Mouse (Mus musculus): ENCODE measurements around the gene Cyp4f14. TPM values are rescaled to one million over a fixed set of nuclear protein-coding genes. Genes with fewer than 3 reads are reported as not detected.

Gene Cyp4f14
- polyA plus RNA-seq, 1 experiment from 2014 or later, result not detected

DNA sequence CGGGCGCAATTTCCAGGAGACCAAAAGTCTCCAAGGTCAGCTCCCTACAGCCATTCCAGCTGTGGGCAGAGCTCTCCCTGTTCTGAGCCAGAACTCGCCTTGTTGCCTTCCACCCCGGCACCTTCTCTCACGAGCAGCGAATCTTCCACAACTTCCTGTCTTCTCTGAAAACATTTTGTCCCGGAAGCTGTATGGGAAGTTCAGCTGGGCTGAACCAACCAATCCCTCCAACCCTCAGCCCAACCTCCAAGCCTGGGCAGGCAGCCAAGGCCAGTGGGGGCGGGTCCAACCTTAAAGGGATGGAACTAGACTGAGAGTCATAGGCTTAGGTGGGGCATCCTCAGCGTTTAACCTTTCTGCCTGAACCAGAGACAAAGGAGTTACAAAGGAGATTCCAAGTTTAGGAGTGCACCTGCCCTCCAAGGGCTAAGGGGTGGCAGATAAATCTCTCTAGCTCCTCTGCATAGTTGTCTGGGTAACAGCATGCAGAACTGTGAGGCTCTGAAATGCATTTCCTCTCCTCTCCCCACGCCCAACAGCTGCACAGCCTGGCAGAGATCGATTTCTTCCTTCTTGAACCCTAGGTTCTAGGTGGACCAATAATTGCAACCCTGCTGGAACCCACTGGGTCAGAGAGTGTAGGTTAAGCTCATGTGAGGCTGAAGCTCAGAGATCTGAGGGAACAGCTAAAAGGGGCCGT, 30.2 kb upstream of the Cyp4f14 start, which contains the start of gene Cyp4f13:
Gene Cyp4f13, minus strand, starts transcription at position 188 of the 700 bp plus-strand sequence.
- H3K9me3 ChIP-seq (replicated peaks; ENCODE audit: low read length), result no peaks in the 10 kb centered on the region
- WGBS, result 15% methylated on average over 12 of the region's 12 CpGs
- peak within 1 kb of the TSS; percentile 54 for H3K4me3 ChIP-seq (replicated peaks; ENCODE audit: low read depth, low read length)
- H3K36me3 ChIP-seq (ENCODE audit: insufficient read depth, low read length), result no peaks in the 10 kb centered on the region
- DNase-seq (ENCODE audit: low spot score) (peak; percentile 97), ATAC-seq (replicated peaks; ENCODE audit: low FRiP score, low read depth) (peak; percentile 98)
- H3K27ac ChIP-seq, result peak within 1 kb of the TSS; percentile 78
- no peak for TF ChIP-seq CTCF (IDR thresholded peaks at IDR 0.05; ENCODE audit: low read depth)
- H3K9ac ChIP-seq (ENCODE audit: low read depth, low read length), result peak within 1 kb of the TSS; percentile 69
- H3K4me2 ChIP-seq (ENCODE audit: low read length), result peak within 1 kb of the TSS; percentile 83
- no peaks in the 10 kb centered on the region for H3K27me3 ChIP-seq (ENCODE audit: insufficient read depth, low read length)
- H3K4me1 ChIP-seq (replicated peaks; ENCODE audit: insufficient read depth, low read length), result 0 out of 2 replicates have a peak, but pooled peaks cover 8% of the 10 kb centered on the region

DNA sequence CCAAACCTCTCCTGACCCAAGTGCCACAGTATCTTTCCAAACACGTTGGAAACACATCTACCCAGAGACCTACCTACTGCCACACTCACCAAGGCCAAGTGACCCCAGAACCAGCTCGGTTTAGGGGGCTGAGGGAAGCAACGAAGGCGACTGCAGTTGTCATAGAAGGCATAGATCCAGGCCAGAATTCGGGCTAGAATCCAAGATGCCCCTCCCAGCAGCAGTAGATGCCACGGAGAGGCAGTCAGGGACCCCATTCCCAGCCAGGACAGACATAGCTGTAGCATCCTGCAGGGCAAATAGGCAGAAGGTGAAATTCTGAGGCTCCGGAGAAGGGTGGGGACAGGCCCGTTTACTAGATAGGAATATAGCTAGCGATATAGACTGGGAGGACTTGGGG, 29.6 kb upstream of the Cyp4f14 start:
- no peak for TF ChIP-seq CTCF (IDR thresholded peaks at IDR 0.05; ENCODE audit: low read depth)
- Histone ChIP-seq H3K27me3 (ENCODE audit: insufficient read depth, low read length) (no peaks in the 10 kb centered on the region), H3K9ac (ENCODE audit: low read depth, low read length) (peak overlapping the region; percentile 69), H3K4me3 (replicated peaks; ENCODE audit: low read depth, low read length) (peak overlapping the region; percentile 54), H3K4me1 (replicated peaks; ENCODE audit: insufficient read depth, low read length) (0 out of 2 replicates have a peak, but pooled peaks cover 8% of the 10 kb centered on the region), H3K4me2 (ENCODE audit: low read length) (peak overlapping the region; percentile 83), H3K9me3 (replicated peaks; ENCODE audit: low read length) (no peaks in the 10 kb centered on the region), H3K36me3 (ENCODE audit: insufficient read depth, low read length) (no peaks in the 10 kb centered on the region), H3K27ac (peak overlapping the region; percentile 78)
- ATAC-seq (replicated peaks; ENCODE audit: low FRiP score, low read depth), result 0 out of 2 replicates have a peak, but pooled peaks have one; percentile 7
- WGBS, result 51% methylated on average over 9 of the region's 9 CpGs
- DNase-seq (ENCODE audit: low spot score), result no peak

DNA sequence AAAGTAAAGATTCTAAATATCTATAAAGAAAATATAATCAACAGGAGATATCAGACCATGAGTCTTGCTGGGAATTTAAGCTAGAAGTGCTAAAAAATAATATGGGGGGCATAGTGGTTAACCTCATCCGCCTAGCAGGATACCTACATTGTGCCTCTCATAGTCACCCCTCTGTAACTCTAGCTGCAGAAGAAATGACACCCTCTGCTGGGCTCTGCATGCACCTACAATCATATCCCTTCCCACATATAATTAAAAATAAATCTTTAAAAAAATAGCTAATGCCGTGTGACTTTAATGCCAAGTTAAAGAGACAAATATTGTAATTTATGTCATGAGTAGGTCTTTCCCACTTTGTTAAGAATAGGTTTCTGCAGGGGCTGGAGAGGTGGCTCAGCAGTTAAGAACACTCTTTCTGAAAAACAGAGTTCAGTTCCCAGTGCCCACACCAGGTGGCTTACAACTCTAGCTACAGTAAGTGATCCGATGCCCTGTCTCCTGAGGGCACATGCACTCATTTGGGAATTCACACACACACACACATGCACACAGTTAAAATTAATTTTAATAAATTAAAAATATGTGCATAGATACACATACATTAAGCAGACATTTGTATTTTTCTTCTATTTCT, 27.4 kb upstream of the Cyp4f14 start:
- no peaks in the 10 kb centered on the region for H3K9me3 ChIP-seq (replicated peaks; ENCODE audit: low read length)
- ATAC-seq (replicated peaks; ENCODE audit: low FRiP score, low read depth) (no peak), DNase-seq (ENCODE audit: low spot score) (peak; percentile 18)
- 69% methylated on average over 3 of the region's 3 CpGs for WGBS
- no peak overlapping the region for H3K4me2 ChIP-seq (ENCODE audit: low read length)
- H3K27me3 ChIP-seq (ENCODE audit: insufficient read depth, low read length), result no peaks in the 10 kb centered on the region
- H3K4me1 ChIP-seq (replicated peaks; ENCODE audit: insufficient read depth, low read length), result 0 out of 2 replicates have a peak, but pooled peaks cover 8% of the 10 kb centered on the region
- H3K27ac ChIP-seq, result no peak overlapping the region
- H3K4me3 ChIP-seq (replicated peaks; ENCODE audit: low read depth, low read length), result no peak overlapping the region
- no peak overlapping the region for H3K9ac ChIP-seq (ENCODE audit: low read depth, low read length)
- H3K36me3 ChIP-seq (ENCODE audit: insufficient read depth, low read length), result no peaks in the 10 kb centered on the region
- peak; percentile 30; the same call in 1 of the 2 replicates for TF ChIP-seq CTCF (IDR thresholded peaks at IDR 0.05; ENCODE audit: low read depth)

DNA sequence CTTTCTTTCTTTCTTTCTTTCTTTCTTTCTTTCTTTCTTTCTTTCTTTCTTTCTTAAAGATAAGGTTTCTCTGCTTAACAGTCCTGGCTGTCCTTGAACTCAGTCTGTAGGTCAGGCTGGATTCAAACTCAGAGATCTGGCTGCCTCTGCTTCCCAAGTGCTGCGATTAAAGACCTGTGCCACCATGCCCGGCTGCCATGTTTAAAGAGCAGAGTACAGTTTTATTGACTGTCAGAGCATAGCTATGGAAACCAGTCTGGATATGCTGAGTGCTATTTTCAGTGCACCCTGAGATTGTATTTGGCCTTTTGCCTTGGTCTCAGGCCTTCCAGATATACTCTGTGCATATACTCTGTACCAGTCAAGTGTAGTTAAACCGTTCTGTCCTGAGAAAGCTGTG, 26.5 kb upstream of the Cyp4f14 start:
- Histone ChIP-seq H3K4me3 (replicated peaks; ENCODE audit: low read depth, low read length) (no peak overlapping the region), H3K9ac (ENCODE audit: low read depth, low read length) (no peak overlapping the region), H3K27ac (no peak overlapping the region), H3K27me3 (ENCODE audit: insufficient read depth, low read length) (no peaks in the 10 kb centered on the region), H3K36me3 (ENCODE audit: insufficient read depth, low read length) (no peaks in the 10 kb centered on the region), H3K9me3 (replicated peaks; ENCODE audit: low read length) (no peaks in the 10 kb centered on the region), H3K4me2 (ENCODE audit: low read length) (no peak overlapping the region), H3K4me1 (replicated peaks; ENCODE audit: insufficient read depth, low read length) (0 out of 2 replicates have a peak, but pooled peaks cover 8% of the 10 kb centered on the region)
- WGBS, result 93% methylated on average over 3 of the region's 3 CpGs
- TF ChIP-seq CTCF (IDR thresholded peaks at IDR 0.05; ENCODE audit: low read depth), result no peak
- DNase-seq (ENCODE audit: low spot score) (no peak), ATAC-seq (replicated peaks; ENCODE audit: low FRiP score, low read depth) (no peak)

DNA sequence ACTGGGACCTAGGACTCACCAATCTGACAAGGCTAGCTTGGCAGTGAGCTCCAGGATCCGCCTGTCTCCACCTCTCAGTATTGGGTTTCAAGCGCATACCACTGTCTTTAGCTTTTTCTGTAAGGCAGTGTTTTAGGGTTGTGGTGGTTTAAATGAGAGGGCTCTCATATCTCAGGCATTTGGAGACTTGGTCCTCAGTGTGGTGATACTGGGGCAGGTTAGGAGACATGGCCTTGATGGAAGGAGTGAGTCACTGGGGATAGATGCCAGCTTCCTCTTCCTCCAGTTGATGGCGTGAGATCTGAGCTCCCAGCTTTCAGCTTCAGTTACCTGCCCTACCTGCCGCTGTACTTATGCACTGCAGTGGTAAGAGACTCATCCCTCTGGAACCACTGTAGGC, 22.7 kb upstream of the Cyp4f14 start:
- Histone ChIP-seq H3K9ac (ENCODE audit: low read depth, low read length) (no peak overlapping the region), H3K4me2 (ENCODE audit: low read length) (no peak overlapping the region), H3K4me1 (replicated peaks; ENCODE audit: insufficient read depth, low read length) (no peaks in the 10 kb centered on the region), H3K4me3 (replicated peaks; ENCODE audit: low read depth, low read length) (no peak overlapping the region), H3K27me3 (ENCODE audit: insufficient read depth, low read length) (no peaks in the 10 kb centered on the region), H3K27ac (no peak overlapping the region), H3K36me3 (ENCODE audit: insufficient read depth, low read length) (no peaks in the 10 kb centered on the region), H3K9me3 (replicated peaks; ENCODE audit: low read length) (no peaks in the 10 kb centered on the region)
- TF ChIP-seq CTCF (IDR thresholded peaks at IDR 0.05; ENCODE audit: low read depth), result no peak
- WGBS, result 68% methylated on average over 4 of the region's 4 CpGs
- DNase-seq (ENCODE audit: low spot score) (no peak), ATAC-seq (replicated peaks; ENCODE audit: low FRiP score, low read depth) (no peak)

DNA sequence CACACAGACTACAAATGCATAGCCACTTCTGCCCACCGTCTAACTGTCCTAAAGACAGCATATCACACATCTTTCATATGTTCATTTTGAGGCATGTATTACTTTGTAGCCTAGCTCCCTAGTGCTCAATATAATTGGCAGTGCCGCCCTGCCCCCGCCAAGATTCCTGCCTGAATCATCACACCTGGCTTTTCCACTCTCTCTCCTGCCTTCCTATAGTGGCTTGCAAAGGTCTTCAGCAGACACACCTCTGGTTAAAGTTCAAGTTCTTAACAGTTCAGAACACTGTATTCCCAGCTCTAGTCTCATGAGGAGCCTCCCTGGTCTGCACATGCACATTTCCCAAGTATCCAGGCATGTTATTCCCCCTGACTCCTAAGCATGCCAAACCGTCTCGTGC, 10.7 kb upstream of the Cyp4f14 start:
- Histone ChIP-seq H3K27me3 (ENCODE audit: insufficient read depth, low read length) (no peaks in the 10 kb centered on the region), H3K4me2 (ENCODE audit: low read length) (no peak overlapping the region), H3K4me1 (replicated peaks; ENCODE audit: insufficient read depth, low read length) (0 out of 2 replicates have a peak, but pooled peaks cover 3% of the 10 kb centered on the region), H3K27ac (no peak overlapping the region), H3K9ac (ENCODE audit: low read depth, low read length) (no peak overlapping the region), H3K36me3 (ENCODE audit: insufficient read depth, low read length) (no peaks in the 10 kb centered on the region), H3K9me3 (replicated peaks; ENCODE audit: low read length) (no peaks in the 10 kb centered on the region), H3K4me3 (replicated peaks; ENCODE audit: low read depth, low read length) (no peak overlapping the region)
- ATAC-seq (replicated peaks; ENCODE audit: low FRiP score, low read depth) (no peak), DNase-seq (ENCODE audit: low spot score) (no peak)
- WGBS, result 81% methylated on average over 5 of the region's 5 CpGs
- TF ChIP-seq CTCF (IDR thresholded peaks at IDR 0.05; ENCODE audit: low read depth), result no peak
